Mouse (Mus musculus) heart, embryonic 11.5 days (tissue): Measurements from ENCODE around the gene Pfn1. TPM values are rescaled to one million over a fixed set of nuclear protein-coding genes. Genes with fewer than 3 reads are reported as not detected.

ENCODE experiments used
- ATAC-seq: fragments of 200-750 bp; cut with Nextera tagmentation; replicated peaks from 2 replicates; pipeline ENCODE4 v1.8.0; 2017; ENCODE audit warnings: moderate library complexity; ENCODE audit not compliant: insufficient number of reproducible peaks, low FRiP score, low TSS enrichment
- H3K27ac ChIP-seq: fragments of 300-500 bp; sonication (generic); 2 replicates; pipeline ENCODE4 v1.5.1; 2014; ENCODE audit warnings: mild to moderate bottlenecking, low read depth, low read length
- H3K27me3 ChIP-seq: fragments of 300-500 bp; sonication (generic); 2 replicates; pipeline ENCODE4 v1.6.1; 2014; ENCODE audit warnings: mild to moderate bottlenecking, low read length, mixed read lengths; ENCODE audit not compliant: control insufficient read depth, insufficient read depth
- H3K36me3 ChIP-seq: fragments of 300-500 bp; sonication (generic); 2 replicates; pipeline ENCODE4 v1.6.1; 2014; ENCODE audit warnings: mild to moderate bottlenecking, low read length, moderate library complexity, mixed read lengths; ENCODE audit not compliant: control insufficient read depth, insufficient read depth
- H3K4me1 ChIP-seq: fragments of 300-500 bp; sonication (generic); 2 replicates; pipeline ENCODE4 v1.6.1; 2014; ENCODE audit warnings: low read length; ENCODE audit not compliant: control insufficient read depth, insufficient read depth
- H3K4me2 ChIP-seq: fragments of 300-500 bp; sonication (generic); 2 replicates; pipeline ENCODE4 v1.6.1; 2014; ENCODE audit warnings: mild to moderate bottlenecking, moderate library complexity
- H3K4me3 ChIP-seq: fragments of 300-500 bp; sonication (generic); 2 replicates; pipeline ENCODE4 v1.5.1; 2014; ENCODE audit warnings: low read depth, low read length
- H3K9ac ChIP-seq: fragments of 300-500 bp; sonication (generic); 2 replicates; pipeline ENCODE4 v1.6.1; 2014; ENCODE audit warnings: mild to moderate bottlenecking, low read depth, low read length, moderate library complexity
- H3K9me3 ChIP-seq: fragments of 300-500 bp; sonication (generic); replicated peaks from 2 replicates; pipeline ENCODE4 v1.6.1; 2016; ENCODE audit warnings: low read length; ENCODE audit not compliant: control insufficient read depth
- WGBS: fragments of 180-500 bp; shearing (Covaris S2); extraction: QIAGEN DNeasy Blood & Tissue Kit; methylation state at CpG from one replicate; pipeline ENCODE4 v1.1.7; 2014; ENCODE audit not compliant: insufficient replicate concordance; 5-methylcytosine and 5-hydroxymethylcytosine counted together
- polyA plus RNA-seq: library from polyadenylated mRNA; unstranded; fragments of >200 nt; fragmentation: Nextera tagmentation; extraction: Ambion mirVana; gene quantifications from 2 replicates; pipeline ENCODE4 v1.2.1, GENCODE M21; 2014

Pfn1 gene
- polyA plus RNA-seq, 1 experiment from 2014 or later: 1,932 TPM

DNA sequence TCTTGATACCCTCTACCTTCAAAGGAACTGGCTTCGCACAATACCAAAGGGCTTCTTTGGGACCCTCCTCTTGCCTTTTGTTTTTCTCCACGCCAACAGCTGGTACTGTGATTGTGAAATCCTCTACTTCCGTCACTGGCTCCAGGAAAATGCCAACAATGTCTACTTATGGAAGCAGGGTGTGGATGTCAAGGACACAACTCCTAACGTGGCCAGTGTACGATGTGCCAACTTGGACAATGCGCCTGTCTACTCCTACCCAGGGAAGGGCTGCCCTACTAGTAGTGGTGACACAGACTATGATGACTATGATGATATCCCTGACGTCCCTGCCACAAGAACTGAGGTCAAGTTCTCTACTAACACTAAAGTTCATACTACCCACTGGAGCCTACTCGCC lies 14.5 kb downstream of the Pfn1 start:
- no peak overlapping the region for H3K9ac ChIP-seq
- H3K36me3 ChIP-seq: peaks cover 9% of the 10 kb centered on the region
- no peak overlapping the region for H3K27ac ChIP-seq
- WGBS: 76% methylated on average over 8 of the region's 8 CpGs
- no peak for ATAC-seq
- H3K4me3 ChIP-seq: no peak overlapping the region
- no peaks in the 10 kb centered on the region for H3K27me3 ChIP-seq
- peaks cover 17% of the 10 kb centered on the region for H3K4me1 ChIP-seq
- no peaks in the 10 kb centered on the region for H3K9me3 ChIP-seq
- H3K4me2 ChIP-seq: no peak overlapping the region

GRCm38 (mm10) chr11:70638714-70639278 lies 15.6 kb downstream of the Pfn1 start, which contains the start of gene Gp1ba:
Gene Gp1ba, plus strand, starts transcription at chr11:70639122.
- H3K27me3 ChIP-seq: no peaks in the 10 kb centered on the region
- WGBS: 10% methylated on average over 5 of the region's 5 CpGs
- H3K4me1 ChIP-seq: peaks cover 17% of the 10 kb centered on the region
- peak within 1 kb of the TSS; percentile 82 for H3K27ac ChIP-seq
- peak within 1 kb of the TSS; percentile 23 for H3K4me2 ChIP-seq
- no peak within 1 kb of the TSS for H3K9ac ChIP-seq
- no peaks in the 10 kb centered on the region for H3K9me3 ChIP-seq
- ATAC-seq: peak; percentile 53; the same call in 1 of the 2 replicates
- no peaks in the 10 kb centered on the region for H3K36me3 ChIP-seq
- H3K4me3 ChIP-seq: no peak within 1 kb of the TSS

DNA sequence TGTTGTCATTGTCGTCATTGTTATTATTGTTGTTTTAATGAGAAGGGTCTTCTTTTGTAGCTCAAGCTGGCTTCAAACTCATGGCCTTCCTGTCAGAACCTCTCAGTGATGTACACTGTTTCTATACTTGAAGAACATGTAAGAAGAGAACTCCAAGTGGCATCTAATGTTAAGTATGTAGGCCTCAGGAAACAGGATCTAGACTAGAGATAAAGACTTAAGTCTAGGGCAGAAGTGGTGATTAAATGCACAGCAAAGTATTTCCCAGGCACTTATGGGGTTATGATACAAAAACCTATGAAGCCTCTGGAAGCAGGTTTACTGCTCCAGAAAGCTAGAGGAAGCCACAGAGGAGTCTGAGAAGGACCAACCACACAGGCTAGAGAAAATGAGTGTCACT lies 16.2 kb downstream of the Pfn1 start:
- Histone ChIP-seq H3K27ac (peak overlapping the region; percentile 82), H3K9ac (no peak overlapping the region), H3K36me3 (no peaks in the 10 kb centered on the region), H3K9me3 (no peaks in the 10 kb centered on the region), H3K4me1 (peaks cover 17% of the 10 kb centered on the region), H3K4me3 (no peak overlapping the region), H3K27me3 (no peaks in the 10 kb centered on the region), H3K4me2 (peak overlapping the region; percentile 23)
- ATAC-seq: no peak
- WGBS: 69% methylated on average over 1 of the region's 1 CpGs

DNA sequence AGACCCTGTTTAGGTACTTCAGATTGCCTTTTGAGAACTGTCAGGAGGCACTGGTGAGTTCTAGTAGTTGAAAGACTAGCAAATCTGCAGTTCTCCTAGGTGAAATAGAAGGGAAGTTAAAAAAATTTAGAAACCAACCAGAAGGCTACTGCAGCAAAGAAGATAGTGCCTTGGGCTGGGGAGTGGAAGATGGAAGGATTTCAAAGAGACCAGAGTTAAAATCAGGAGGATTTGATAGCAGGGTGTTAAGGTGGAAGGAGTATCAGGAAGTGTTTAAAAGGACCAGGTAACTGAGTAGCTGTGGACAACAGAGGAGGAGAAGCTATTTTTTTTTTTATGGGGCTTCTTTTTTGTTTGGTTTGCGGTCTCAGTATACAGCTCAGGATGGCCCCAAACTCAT lies 16.7 kb downstream of the Pfn1 start:
- H3K4me2 ChIP-seq: no peak overlapping the region
- H3K27ac ChIP-seq: peak overlapping the region; percentile 82; the same call in 1 of the 2 replicates

GRCm38 (mm10) chr11:70635601-70636000 lies 18.8 kb downstream of the Pfn1 start:
- Histone ChIP-seq H3K4me2 (no peak overlapping the region), H3K4me1 (peaks cover 17% of the 10 kb centered on the region), H3K27ac (no peak overlapping the region), H3K27me3 (no peaks in the 10 kb centered on the region), H3K9ac (no peak overlapping the region), H3K4me3 (no peak overlapping the region), H3K9me3 (no peaks in the 10 kb centered on the region), H3K36me3 (no peaks in the 10 kb centered on the region)
- no peak for ATAC-seq
- WGBS: 75% methylated on average over 4 of the region's 4 CpGs

More for the DNA sequence above, 16.7 kb downstream of the Pfn1 start:
- no peaks in the 10 kb centered on the region for H3K27me3 ChIP-seq
- H3K36me3 ChIP-seq: no peaks in the 10 kb centered on the region
- WGBS: 88% methylated on average over 1 of the region's 1 CpGs
- H3K9me3 ChIP-seq: no peaks in the 10 kb centered on the region
- H3K9ac ChIP-seq: no peak overlapping the region
- no peak for ATAC-seq
- H3K4me1 ChIP-seq: peaks cover 17% of the 10 kb centered on the region
- no peak overlapping the region for H3K4me3 ChIP-seq

- H3K9ac ChIP-seq: no peak overlapping the region
Measured at GRCm38 (mm10) chr11:70630129-70630528, 24.3 kb downstream of the Pfn1 start.

DNA sequence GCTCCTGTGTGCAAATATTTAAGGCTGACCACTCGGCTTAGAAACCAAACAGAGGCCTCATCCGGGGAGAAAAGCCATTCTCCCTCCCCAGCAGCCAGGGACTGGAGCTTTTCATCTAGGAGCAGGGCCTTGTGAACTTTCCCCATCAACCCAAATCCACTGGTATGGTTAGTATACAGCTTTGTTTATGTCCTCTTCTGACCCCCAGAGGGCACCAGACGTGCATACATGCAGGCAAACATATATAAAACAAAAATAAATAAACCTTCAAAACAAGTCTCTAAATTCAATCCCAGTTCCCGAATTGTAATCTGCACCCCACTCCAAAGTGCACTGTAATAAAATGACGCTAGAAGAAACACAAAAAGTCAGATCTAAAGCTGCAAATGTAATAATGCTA lies 24.9 kb downstream of the Pfn1 start:
- Histone ChIP-seq H3K27ac (no peak overlapping the region), H3K36me3 (no peaks in the 10 kb centered on the region), H3K4me2 (no peak overlapping the region), H3K9ac (no peak overlapping the region), H3K4me3 (no peak overlapping the region), H3K4me1 (no peaks in the 10 kb centered on the region), H3K9me3 (no peaks in the 10 kb centered on the region), H3K27me3 (no peaks in the 10 kb centered on the region)
- no peak for ATAC-seq
- WGBS: 60% methylated on average over 5 of the region's 5 CpGs

More at GRCm38 (mm10) chr11:70630129-70630528, 24.3 kb downstream of the Pfn1 start:
- H3K27ac ChIP-seq: no peak overlapping the region
- H3K27me3 ChIP-seq: no peaks in the 10 kb centered on the region
- 65% methylated on average over 7 of the region's 7 CpGs for WGBS
- no peaks in the 10 kb centered on the region for H3K4me1 ChIP-seq
- no peak overlapping the region for H3K4me3 ChIP-seq
- no peak for ATAC-seq
- no peaks in the 10 kb centered on the region for H3K9me3 ChIP-seq
- no peaks in the 10 kb centered on the region for H3K36me3 ChIP-seq
- no peak overlapping the region for H3K4me2 ChIP-seq

GRCm38 (mm10) chr11:70628431-70628830 lies 26.0 kb downstream of the Pfn1 start:
- Histone ChIP-seq H3K9me3 (no peaks in the 10 kb centered on the region), H3K27me3 (no peaks in the 10 kb centered on the region), H3K4me1 (no peaks in the 10 kb centered on the region), H3K27ac (no peak overlapping the region), H3K9ac (no peak overlapping the region), H3K4me2 (no peak overlapping the region), H3K4me3 (no peak overlapping the region), H3K36me3 (no peaks in the 10 kb centered on the region)
- WGBS: 64% methylated on average over 2 of the region's 2 CpGs
- ATAC-seq: no peak

DNA sequence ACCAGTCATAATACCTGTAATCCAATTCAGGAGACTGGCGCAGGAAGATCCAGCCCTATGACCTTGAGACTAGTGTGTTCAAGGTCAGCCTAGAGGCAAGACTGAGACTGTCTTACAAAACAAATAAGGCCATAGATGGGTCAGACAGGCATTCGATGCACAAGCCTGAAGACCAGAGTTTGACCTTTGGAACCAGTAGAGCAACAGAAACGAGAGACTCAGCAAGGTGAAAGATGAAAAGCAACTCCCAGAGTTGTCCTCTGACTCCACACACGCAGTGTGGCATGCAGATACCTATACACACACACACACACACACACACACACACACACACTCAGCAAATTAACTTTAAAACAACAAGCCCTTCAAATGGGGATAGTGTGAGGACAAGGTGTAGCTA lies 27.6 kb downstream of the Pfn1 start:
- no peak overlapping the region for H3K4me2 ChIP-seq
- 70% methylated on average over 4 of the region's 4 CpGs for WGBS

More for the DNA sequence above, 27.6 kb downstream of the Pfn1 start:
- Histone ChIP-seq H3K4me1 (0 out of 2 replicates have a peak, but pooled peaks cover 2% of the 10 kb centered on the region), H3K27ac (no peak overlapping the region), H3K36me3 (no peaks in the 10 kb centered on the region), H3K4me3 (no peak overlapping the region), H3K9ac (no peak overlapping the region), H3K27me3 (no peaks in the 10 kb centered on the region), H3K9me3 (no peaks in the 10 kb centered on the region)
- no peak for ATAC-seq
